Mouse (Mus musculus) embryonic fibroblast, embryonic 13.5 days (primary cell): ENCODE data around the gene Mfsd14a. TPM values are rescaled to one million over a fixed set of nuclear protein-coding genes. Genes with fewer than 3 reads are reported as not detected.

ENCODE experiments used
- H3K27ac ChIP-seq: 2 replicates; pipeline ENCODE4 v1.5.1; 2012; ENCODE audit warnings: low read length, control low read depth, inconsistent platforms; ENCODE audit not compliant: insufficient read depth
- H3K4me1 ChIP-seq: 2 replicates; pipeline ENCODE4 v1.6.1; 2011; ENCODE audit warnings: low read length; ENCODE audit not compliant: control insufficient read depth, insufficient read depth
- H3K4me3 ChIP-seq: 2 replicates; pipeline ENCODE4 v1.5.1; 2011; ENCODE audit warnings: mild to moderate bottlenecking, control low read depth, low read length; ENCODE audit not compliant: insufficient read depth
- CTCF ChIP-seq: IDR thresholded peaks from 2 replicates; pipeline ENCODE4 v1.5.1; 2011; ENCODE audit warnings: mild to moderate bottlenecking, control low read depth, low read length, moderate library complexity, borderline replicate concordance; ENCODE audit not compliant: insufficient read depth
- POLR2A ChIP-seq: IDR thresholded peaks from 2 replicates; pipeline ENCODE4 v1.6.1; 2011; ENCODE audit warnings: low read depth, mild to moderate bottlenecking, control low read depth, low read length, moderate library complexity
- polyA plus RNA-seq: library from polyadenylated mRNA; stranded (reverse); fragments of >200 nt; gene quantifications from 2 replicates; pipeline ENCODE4 v1.2.4, GENCODE M21; 2011; ENCODE audit warnings: low read depth; ENCODE audit not compliant: missing spikeins, insufficient read length

The Mfsd14a gene
- polyA plus RNA-seq = 41.4 and 45.4 TPM in 2 replicates

- Histone ChIP-seq H3K27ac (peak within 1 kb of the TSS; percentile 68), H3K4me1 (peaks cover 5% of the 10 kb centered on the region), H3K4me3 (peak within 1 kb of the TSS; percentile 100)
- no peak for TF ChIP-seq CTCF
- TF ChIP-seq POLR2A = peak; percentile 96
Measured at GRCm38 (mm10) chr3:116662463-116662863, at the start of gene Mfsd14a. Gene Mfsd14a, minus strand, starts transcription at chr3:116662677.

DNA sequence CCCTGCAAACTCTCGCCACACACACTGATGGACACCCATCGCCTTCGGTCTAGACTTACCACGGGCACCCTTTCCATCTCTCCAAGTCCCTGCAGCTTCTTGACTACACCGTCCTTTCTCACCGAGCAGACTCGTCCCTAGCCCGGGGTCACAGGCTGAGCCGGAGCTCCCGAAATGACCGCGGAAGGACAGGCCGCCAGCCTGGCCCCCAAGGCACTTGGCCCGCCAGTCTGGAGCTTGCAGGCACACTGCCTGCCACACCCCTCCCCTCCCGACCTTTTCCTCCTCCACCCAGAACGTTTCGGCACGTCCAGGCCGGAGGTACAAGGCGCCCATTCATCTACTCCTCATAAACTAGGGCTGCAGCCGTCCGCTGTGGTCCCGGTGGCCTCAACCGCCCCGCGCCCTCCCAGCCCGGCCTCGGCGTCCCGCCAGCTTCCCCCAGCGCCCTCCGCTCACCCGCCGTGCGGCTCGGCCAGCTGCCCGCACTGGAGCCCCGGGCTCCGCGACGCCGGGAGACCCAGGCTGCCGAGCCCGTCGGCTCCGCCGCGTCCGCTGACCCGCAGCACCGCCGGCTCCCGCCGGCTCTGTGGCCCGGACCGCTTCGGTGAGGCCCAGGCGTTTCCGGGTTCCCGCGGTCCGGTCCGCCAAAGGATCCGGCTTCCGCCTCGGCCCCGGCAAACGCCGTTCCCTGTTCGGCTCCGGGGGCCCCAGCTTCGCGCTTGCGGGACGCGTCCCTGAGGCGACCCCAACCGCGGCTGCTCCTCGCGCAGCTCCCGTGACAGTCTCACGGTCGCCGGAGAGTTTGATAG lies 49.4 kb upstream of the Mfsd14a start:
- TF ChIP-seq CTCF = no peak
- peak; percentile 53; the same call in 1 of the 2 replicates for TF ChIP-seq POLR2A
- Histone ChIP-seq H3K27ac (peak overlapping the region; percentile 41; the same call in 1 of the 2 replicates), H3K4me3 (peak overlapping the region; percentile 96), H3K4me1 (peaks cover 3% of the 10 kb centered on the region; the same call in 1 of the 2 replicates)

DNA sequence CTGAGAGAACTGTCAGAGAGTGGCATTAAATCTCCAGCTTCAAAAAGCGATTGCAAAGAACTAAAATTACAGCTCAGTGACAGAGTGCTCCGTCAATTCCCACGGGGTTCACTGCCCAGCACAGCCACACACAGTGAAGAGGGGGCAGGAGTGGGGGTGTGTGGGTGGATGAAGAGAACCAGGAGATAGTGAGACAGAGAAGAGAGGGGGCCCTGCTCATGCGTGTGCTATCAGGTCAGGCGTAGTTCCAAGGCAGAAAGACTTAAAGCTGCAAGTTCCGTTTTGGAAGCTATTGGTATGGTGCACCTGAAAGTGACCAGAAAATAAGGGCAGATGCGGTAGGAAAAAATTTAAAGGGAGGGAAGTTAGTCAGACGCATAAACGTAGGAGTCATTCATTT lies 48.5 kb upstream of the Mfsd14a start:
- no peak overlapping the region for H3K27ac ChIP-seq
- H3K4me1 ChIP-seq = peaks cover 3% of the 10 kb centered on the region; the same call in 1 of the 2 replicates
- no peak for TF ChIP-seq POLR2A
- H3K4me3 ChIP-seq = peak overlapping the region; percentile 19

DNA sequence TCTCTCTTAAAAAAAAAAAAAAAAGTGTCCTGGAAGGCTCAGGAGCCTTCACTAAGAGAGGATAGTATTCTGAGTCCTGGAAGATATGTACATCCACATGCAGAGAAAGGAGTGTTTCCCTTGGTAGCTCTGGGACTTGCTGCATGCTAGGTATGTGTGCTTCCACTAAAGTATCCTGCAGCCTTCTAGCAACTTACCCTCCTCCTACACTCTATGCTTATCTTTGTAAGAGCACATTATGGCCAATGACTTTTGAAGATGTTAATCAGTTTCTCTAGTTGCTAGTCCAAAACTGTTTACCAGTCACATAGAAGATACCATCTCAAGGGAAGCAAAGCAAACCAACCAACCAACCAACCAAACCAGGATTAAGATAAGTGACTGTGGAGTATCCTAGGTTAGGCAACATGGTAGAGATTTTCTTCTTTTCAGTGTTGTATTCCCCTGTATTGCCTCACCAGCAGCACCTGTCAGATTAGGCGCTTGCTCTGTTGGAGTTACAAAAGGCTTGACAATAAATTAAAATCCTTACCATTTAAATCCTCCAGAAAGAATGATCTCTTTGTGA lies 43.2 kb upstream of the Mfsd14a start:
- TF ChIP-seq POLR2A = no peak
- no peak for TF ChIP-seq CTCF
- Histone ChIP-seq H3K27ac (no peak overlapping the region), H3K4me1 (no peaks in the 10 kb centered on the region), H3K4me3 (no peak overlapping the region)

- no peak for TF ChIP-seq CTCF
- TF ChIP-seq POLR2A = no peak
- Histone ChIP-seq H3K27ac (no peak overlapping the region), H3K4me1 (no peaks in the 10 kb centered on the region), H3K4me3 (no peak overlapping the region)
Measured at GRCm38 (mm10) chr3:116703835-116704234, 41.4 kb upstream of the Mfsd14a start.

DNA sequence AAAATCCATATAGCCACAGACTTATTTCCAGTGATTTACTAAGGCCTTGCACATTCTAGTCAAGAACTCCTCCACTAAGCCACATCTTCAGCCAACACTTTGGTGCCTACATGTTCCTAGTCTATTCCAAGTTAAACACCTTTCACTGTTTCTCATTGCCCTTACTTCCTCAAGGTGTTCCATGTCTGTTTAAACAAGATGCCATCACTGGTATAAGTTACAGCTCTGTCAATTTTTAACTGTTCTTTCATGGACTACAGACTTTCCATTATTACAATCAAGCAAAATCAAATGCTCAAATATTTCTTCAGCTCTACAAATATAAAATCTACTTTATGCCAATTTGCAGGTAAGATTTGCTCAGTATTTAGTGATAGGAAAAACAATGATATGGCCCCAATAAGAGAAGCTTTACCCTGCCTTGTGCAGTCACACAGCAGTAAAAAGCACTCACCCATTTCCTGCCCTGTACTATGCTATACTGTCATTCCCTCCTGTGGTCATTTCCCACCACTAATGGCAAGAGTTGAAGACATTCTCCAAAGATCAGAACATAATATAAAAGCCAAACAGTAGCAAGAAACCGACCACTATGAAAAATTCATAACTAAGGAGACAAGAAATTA lies 40.3 kb upstream of the Mfsd14a start:
- H3K4me3 ChIP-seq = no peak overlapping the region

GRCm38 (mm10) chr3:116701601-116702000 lies 39.1 kb upstream of the Mfsd14a start:
- TF ChIP-seq CTCF = no peak
- no peak for TF ChIP-seq POLR2A
- Histone ChIP-seq H3K4me1 (no peaks in the 10 kb centered on the region), H3K27ac (no peak overlapping the region), H3K4me3 (no peak overlapping the region)

More for the DNA sequence above, 40.3 kb upstream of the Mfsd14a start:
- no peaks in the 10 kb centered on the region for H3K4me1 ChIP-seq
- no peak for TF ChIP-seq CTCF
- TF ChIP-seq POLR2A = no peak
- H3K27ac ChIP-seq = no peak overlapping the region

DNA sequence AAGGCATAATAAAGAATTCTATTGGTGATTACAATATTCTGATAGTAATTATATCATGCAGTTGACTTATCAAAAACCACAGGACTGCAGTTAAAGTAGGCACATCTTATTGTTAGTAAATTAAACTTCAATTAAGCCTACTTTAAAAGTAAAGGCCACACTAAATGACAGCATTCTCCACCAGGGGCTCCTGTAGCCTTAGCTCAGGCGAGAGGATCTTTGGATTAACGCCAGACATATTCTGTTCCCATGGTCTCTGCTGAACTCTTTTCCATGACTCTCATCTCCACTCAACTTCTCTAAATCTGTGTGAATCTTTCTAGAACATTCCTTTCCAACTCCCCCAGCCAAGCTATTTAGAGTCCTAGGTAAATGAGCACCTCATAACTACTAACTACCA lies 36.3 kb upstream of the Mfsd14a start:
- no peaks in the 10 kb centered on the region for H3K4me1 ChIP-seq
- TF ChIP-seq POLR2A = no peak
- no peak for TF ChIP-seq CTCF
- H3K4me3 ChIP-seq = no peak overlapping the region
- H3K27ac ChIP-seq = no peak overlapping the region

GRCm38 (mm10) chr3:116695666-116695985 lies 33.1 kb upstream of the Mfsd14a start:
- H3K27ac ChIP-seq = no peak overlapping the region
- H3K4me1 ChIP-seq = no peaks in the 10 kb centered on the region
- TF ChIP-seq POLR2A = no peak
- no peak for TF ChIP-seq CTCF
- no peak overlapping the region for H3K4me3 ChIP-seq
